Comparison of ENCODE assay signal across 8 mouse cellular contexts in genomic region chr10:42502349-42503111, GRCm38 (mm10). TPM values are rescaled to one million over a fixed set of nuclear protein-coding genes. Genes with fewer than 3 reads are reported as not detected.
A peak's percentile ranks its signal among the peaks of the same experiment; 100 is the strongest.
DNase-seq lines count a peak whose midpoint lies in the region; ATAC-seq and TF ChIP-seq lines count a peak whose summit lies in the region.

No protein-coding gene starts in this region.

- no peaks in the 10 kb centered on the region for H3K9me3 ChIP-seq in neural tube, embryonic 11.5 days (ENCODE audit: control insufficient read depth, low read length)
- H3K9me3 ChIP-seq in limb, embryonic 14.5 days (ENCODE audit: control insufficient read depth, low read length): no peaks in the 10 kb centered on the region
- H3K9me3 ChIP-seq in midbrain, embryonic 14.5 days (ENCODE audit: control insufficient read depth, low read length): no peaks in the 10 kb centered on the region

- whole genome bisulfite sequencing in neural tube, embryonic 11.5 days: 2% methylated on average over 55 of the region's 55 CpGs
- under 1% methylated on average over 55 of the region's 55 CpGs for WGBS in kidney, adult 2 months
- under 1% methylated on average over 42 of the region's 55 CpGs for WGBS in limb, embryonic 14.5 days
- 1% methylated on average over 55 of the region's 55 CpGs for WGBS in midbrain, embryonic 14.5 days

- H3K4me1 ChIP-seq in neural tube, embryonic 11.5 days (ENCODE audit: control insufficient read depth, insufficient read depth, low read length): 0 out of 2 replicates have a peak, but pooled peaks cover 2% of the 10 kb centered on the region
- H3K4me1 ChIP-seq in kidney, adult 2 months (ENCODE audit: control insufficient read depth, insufficient read depth, low read length): peaks cover 4% of the 10 kb centered on the region; the same call in 1 of the 2 replicates
- H3K4me1 ChIP-seq in limb, embryonic 14.5 days (ENCODE audit: control insufficient read depth, insufficient read depth, low read length): no peaks in the 10 kb centered on the region
- H3K4me1 ChIP-seq in midbrain, embryonic 14.5 days (ENCODE audit: control insufficient read depth, insufficient read depth, low read length): 0 out of 2 replicates have a peak, but pooled peaks cover 3% of the 10 kb centered on the region

- peak overlapping the region; percentile 89 for H3K9ac ChIP-seq in neural tube, embryonic 11.5 days (ENCODE audit: low read length)
- H3K9ac ChIP-seq in limb, embryonic 14.5 days (ENCODE audit: low read depth, low read length, severe bottlenecking): peak overlapping the region; percentile 90
- H3K9ac ChIP-seq in midbrain, embryonic 14.5 days (replicated peaks; ENCODE audit: low read length): peak overlapping the region; percentile 86

- no peak for DNase-seq in neural tube, embryonic 11.5 days (ENCODE audit: low spot score)
- no peak for DNase-seq in neural tube, embryonic 10.5 days (ENCODE audit: extremely low spot score, low spot score)
- peak; percentile 75 for DNase-seq in gastrocnemius, adult 2 months
- DNase-seq in kidney, adult 2 months: peak; percentile 71
- DNase-seq in limb, embryonic 14.5 days (ENCODE audit: low spot score): peak; percentile 82
- peak; percentile 73 for DNase-seq in midbrain, embryonic 14.5 days
- peak; percentile 74 for DNase-seq in splenic B cell, adult 2 months (ENCODE audit: low read depth, low spot score)

- no peaks in the 10 kb centered on the region for H3K27me3 ChIP-seq in neural tube, embryonic 11.5 days (ENCODE audit: control insufficient read depth, insufficient read depth, low read length)
- H3K27me3 ChIP-seq in kidney, adult 2 months (replicated peaks; ENCODE audit: control insufficient read depth, insufficient read depth, low read length): no peaks in the 10 kb centered on the region
- H3K27me3 ChIP-seq in limb, embryonic 14.5 days (ENCODE audit: control insufficient read depth, insufficient read depth, low read length): no peaks in the 10 kb centered on the region
- no peaks in the 10 kb centered on the region for H3K27me3 ChIP-seq in midbrain, embryonic 14.5 days (ENCODE audit: control insufficient read depth, insufficient read depth, low read length)
- H3K27me3 ChIP-seq in splenic B cell, adult 2 months (ENCODE audit: control insufficient read depth, insufficient read depth, low read length, poor library complexity, severe bottlenecking): no peaks in the 10 kb centered on the region

- intact Hi-C loops in gastrocnemius, adult 2 months (cut with DNase I): no loop called here

- peak overlapping the region; percentile 47 for H3K4me2 ChIP-seq in neural tube, embryonic 11.5 days (ENCODE audit: low read depth)
- peak overlapping the region; percentile 74 for H3K4me2 ChIP-seq in limb, embryonic 14.5 days (replicated peaks; ENCODE audit: low read depth, low read length, severe bottlenecking)
- H3K4me2 ChIP-seq in midbrain, embryonic 14.5 days (ENCODE audit: low read length): peak overlapping the region; percentile 73

- peak; percentile 59; the same call in 1 of the 2 replicates for ATAC-seq in neural tube, embryonic 11.5 days (ENCODE audit: insufficient read depth, low FRiP score, low TSS enrichment)
- peak; percentile 28 for ATAC-seq in common myeloid progenitor, adult 5-6 weeks (replicated peaks; ENCODE audit: low read depth, poor library complexity, severe bottlenecking)
- ATAC-seq in limb, embryonic 14.5 days (ENCODE audit: low FRiP score, low read depth): peak; percentile 32
- peak; percentile 55 for ATAC-seq in midbrain, embryonic 14.5 days (ENCODE audit: low FRiP score, low TSS enrichment)

- TF ChIP-seq CTCF in gastrocnemius, adult 2 months (IDR thresholded peaks at IDR 0.05): no peak
- TF ChIP-seq CTCF in kidney, adult 2 months (conservative IDR thresholded peaks at IDR 0.05; ENCODE audit: insufficient read depth, insufficient read length, low read depth, low read length): no peak

- H3K27ac ChIP-seq in neural tube, embryonic 11.5 days (ENCODE audit: low read depth, low read length): peak overlapping the region; percentile 92
- H3K27ac ChIP-seq in gastrocnemius, adult 2 months: peak overlapping the region; percentile 98
- H3K27ac ChIP-seq in kidney, adult 2 months (ENCODE audit: insufficient read depth, low read depth, low read length): peak overlapping the region; percentile 77
- peak overlapping the region; percentile 98 for H3K27ac ChIP-seq in limb, embryonic 14.5 days (replicated peaks; ENCODE audit: low read depth, low read length)
- H3K27ac ChIP-seq in midbrain, embryonic 14.5 days (replicated peaks; ENCODE audit: low read depth, low read length): peak overlapping the region; percentile 99

- peak overlapping the region; percentile 84 for H3K4me3 ChIP-seq in neural tube, embryonic 11.5 days (ENCODE audit: low read depth, low read length)
- H3K4me3 ChIP-seq in gastrocnemius, adult 2 months: peak overlapping the region; percentile 80
- peak overlapping the region; percentile 89 for H3K4me3 ChIP-seq in kidney, adult 2 months (ENCODE audit: insufficient read depth, low read depth, low read length)
- H3K4me3 ChIP-seq in limb, embryonic 14.5 days (replicated peaks; ENCODE audit: low read length): peak overlapping the region; percentile 95
- H3K4me3 ChIP-seq in midbrain, embryonic 14.5 days (replicated peaks; ENCODE audit: low read depth, low read length): peak overlapping the region; percentile 80

- H3K36me3 ChIP-seq in neural tube, embryonic 11.5 days (ENCODE audit: control insufficient read depth, insufficient read depth, low read length): no peaks in the 10 kb centered on the region
- H3K36me3 ChIP-seq in kidney, adult 2 months (ENCODE audit: control insufficient read depth, insufficient read depth, low read length): no peaks in the 10 kb centered on the region
- no peaks in the 10 kb centered on the region; the same call in 1 of the 2 replicates for H3K36me3 ChIP-seq in limb, embryonic 14.5 days (ENCODE audit: control insufficient read depth, insufficient read depth, low read length)
- no peaks in the 10 kb centered on the region for H3K36me3 ChIP-seq in midbrain, embryonic 14.5 days (ENCODE audit: control insufficient read depth, insufficient read depth, low read length)
- 0 out of 2 replicates have a peak, but pooled peaks cover 2% of the 10 kb centered on the region for H3K36me3 ChIP-seq in splenic B cell, adult 2 months (ENCODE audit: control insufficient read depth, insufficient read depth, low read length, poor library complexity, severe bottlenecking)

- TF ChIP-seq POLR2A in kidney, adult 2 months (IDR thresholded peaks at IDR 0.05; ENCODE audit: low read depth, low read length): no peak
- 0 out of 2 replicates have a peak, but pooled peaks have one; percentile 27 for TF ChIP-seq POLR2A in limb, embryonic 14.5 days (IDR thresholded peaks at IDR 0.05; ENCODE audit: borderline replicate concordance, extremely low read depth, insufficient read depth, insufficient read length)

RNA-seq across cellular contexts. Expression of gene Snx3, which starts 0.7 kb away (rescaled TPM):
- polyA plus RNA-seq in neural tube, embryonic 11.5 days (2014; fragmentation: Nextera tagmentation; extraction: Ambion mirVana): 226 TPM in 2 replicates
- 94.6 and 119 TPM in 2 replicates for total RNA-seq in common myeloid progenitor, adult 5-6 weeks (2017)
- total RNA-seq in gastrocnemius, adult 2 months (2021): 100 to 1,000 TPM; 165 to 166 TPM
- 348 and 430 TPM in 2 replicates for polyA plus RNA-seq in kidney, adult 2 months (2012; rRNA removed)
- 303 and 383 TPM in 2 replicates for polyA plus RNA-seq in limb, embryonic 14.5 days (2012; rRNA removed)
- polyA plus RNA-seq in limb, embryonic 14.5 days (2014; fragmentation: Nextera tagmentation; extraction: Ambion mirVana): 311 and 312 TPM in 2 replicates
- 250 and 272 TPM in 2 replicates for polyA plus RNA-seq in midbrain, embryonic 14.5 days (2014; fragmentation: Nextera tagmentation; extraction: Ambion mirVana)

RNA-seq across cellular contexts. Expression of gene Afg1l, which starts 24.2 kb away (rescaled TPM):
- polyA plus RNA-seq in neural tube, embryonic 11.5 days (2014; fragmentation: Nextera tagmentation; extraction: Ambion mirVana): 5.5 and 5.7 TPM in 2 replicates
- 4.9 and 5.5 TPM in 2 replicates for total RNA-seq in common myeloid progenitor, adult 5-6 weeks (2017)
- total RNA-seq in gastrocnemius, adult 2 months (2021): 10 to 100 TPM in 1 of 2 experiments, 1 to 10 TPM in 1; 8.7 to 12.6 TPM
- polyA plus RNA-seq in kidney, adult 2 months (2012; rRNA removed): 14.9 and 21.7 TPM in 2 replicates
- 4.6 and 5.7 TPM in 2 replicates for polyA plus RNA-seq in limb, embryonic 14.5 days (2012; rRNA removed)
- polyA plus RNA-seq in limb, embryonic 14.5 days (2014; fragmentation: Nextera tagmentation; extraction: Ambion mirVana): 5.0 and 5.3 TPM in 2 replicates
- polyA plus RNA-seq in midbrain, embryonic 14.5 days (2014; fragmentation: Nextera tagmentation; extraction: Ambion mirVana): 5.8 and 7.0 TPM in 2 replicates

Comparison
In these comparisons a context has a peak if more than half of its experiments do, and no peak if none do; other contexts are left out.
1. DNase-seq: peak in gastrocnemius, adult 2 months (single experiment), kidney, adult 2 months (single experiment), limb, embryonic 14.5 days (single experiment), midbrain, embryonic 14.5 days (single experiment) and splenic B cell, adult 2 months (single experiment); none in neural tube, embryonic 11.5 days (single experiment) and neural tube, embryonic 10.5 days (single experiment).
2. Peak in every context shown above with its lines, with median percentiles within 50 percentile points of each other: ATAC-seq, H3K27ac ChIP-seq, H3K4me2 ChIP-seq, H3K4me3 ChIP-seq and H3K9ac ChIP-seq.